Mouse (Mus musculus) ES-Bruce4 (cell line): ENCODE results near the gene Bcorl1.

Experiments
- CTCF ChIP-seq: IDR thresholded peaks from one replicate; pipeline ENCODE4 v1.8.1; 2011; ENCODE audit warnings: low read depth, low read length
- POLR2A ChIP-seq: IDR thresholded peaks from one replicate; pipeline ENCODE4 v1.8.1; 2011; ENCODE audit warnings: low read length; ENCODE audit not compliant: insufficient read depth

DNA sequence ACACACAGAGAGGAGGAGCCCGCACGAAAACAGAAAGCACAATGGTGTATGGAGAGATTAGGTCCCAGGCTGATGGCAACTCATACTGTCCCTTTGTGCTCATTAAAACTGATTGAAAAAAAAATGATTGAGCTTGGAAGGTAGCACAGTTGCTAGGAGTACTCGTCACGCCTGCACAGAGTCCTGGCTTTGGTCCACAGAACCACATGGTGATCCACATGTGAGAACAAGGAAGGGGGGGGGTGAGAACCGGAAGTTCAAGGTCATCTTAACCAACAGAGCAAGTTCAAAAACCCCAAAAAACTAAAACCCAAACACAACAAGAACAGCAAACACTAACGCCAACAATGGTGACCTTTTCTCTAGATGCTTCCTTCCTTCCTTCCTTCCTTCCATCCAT is 71.5 kb downstream of the Bcorl1 start:
- TF ChIP-seq POLR2A (no peak), CTCF (no peak)
